Mouse (Mus musculus) left cerebral cortex, postnatal 14 days (tissue): ENCODE measurements around the gene Rnf167. TPM values are rescaled to one million over a fixed set of nuclear protein-coding genes. Genes with fewer than 3 reads are reported as not detected.

Source experiments
- DNase-seq, 2 experiments: peaks; one replicate each; pipeline ENCODE4 v3.0.0; 2021 to 2022; ENCODE audit warnings: low spot score in 2 of 2, mixed read lengths in 1 of 2
- intact Hi-C: fragments of 180-260 bp; cut with DNase I; formaldehyde crosslinking; loops from one replicate; pipeline ENCODE4 v1.15.1; 2025
- total RNA-seq, 2 experiments: library from RNA; stranded (reverse); gene quantifications; 2 replicates each; pipeline ENCODE4 v1.2.3; 2021

Rnf167 gene
- total RNA-seq, 2 experiments from 2014 or later, result 67.3 to 69.1 TPM

GRCm38 (mm10) chr11:70668335-70668770 lies 21.3 kb downstream of the Rnf167 start:
- DNase-seq, result no peak
- intact Hi-C loops, result loop anchor here (2.0 kb wide), 1 partner anchor 14 kb away; the partner anchor contains the start of gene Pfn1

- DNase-seq, result peak; percentile 98 to 99
- intact Hi-C loops, result loop anchor here (2.0 kb wide), 1 partner anchor 14 kb away; the partner anchor contains the start of gene Pfn1
Observed at GRCm38 (mm10) chr11:70668771-70669505, 21.9 kb downstream of the Rnf167 start, which contains the start of gene Spag7. TSS of gene Spag7 (minus strand) at chr11:70669416.

- DNase-seq, result peak; percentile 72
- intact Hi-C loops, result loop anchor here (2.0 kb wide), 1 partner anchor 15 kb away; the partner anchor contains the start of gene Pfn1
Observed at GRCm38 (mm10) chr11:70669582-70670345, 22.7 kb downstream of the Rnf167 start.

GRCm38 (mm10) chr11:70670483-70670882 lies 23.4 kb downstream of the Rnf167 start:
- intact Hi-C loops, result no loop called here
- DNase-seq, result no peak

DNA sequence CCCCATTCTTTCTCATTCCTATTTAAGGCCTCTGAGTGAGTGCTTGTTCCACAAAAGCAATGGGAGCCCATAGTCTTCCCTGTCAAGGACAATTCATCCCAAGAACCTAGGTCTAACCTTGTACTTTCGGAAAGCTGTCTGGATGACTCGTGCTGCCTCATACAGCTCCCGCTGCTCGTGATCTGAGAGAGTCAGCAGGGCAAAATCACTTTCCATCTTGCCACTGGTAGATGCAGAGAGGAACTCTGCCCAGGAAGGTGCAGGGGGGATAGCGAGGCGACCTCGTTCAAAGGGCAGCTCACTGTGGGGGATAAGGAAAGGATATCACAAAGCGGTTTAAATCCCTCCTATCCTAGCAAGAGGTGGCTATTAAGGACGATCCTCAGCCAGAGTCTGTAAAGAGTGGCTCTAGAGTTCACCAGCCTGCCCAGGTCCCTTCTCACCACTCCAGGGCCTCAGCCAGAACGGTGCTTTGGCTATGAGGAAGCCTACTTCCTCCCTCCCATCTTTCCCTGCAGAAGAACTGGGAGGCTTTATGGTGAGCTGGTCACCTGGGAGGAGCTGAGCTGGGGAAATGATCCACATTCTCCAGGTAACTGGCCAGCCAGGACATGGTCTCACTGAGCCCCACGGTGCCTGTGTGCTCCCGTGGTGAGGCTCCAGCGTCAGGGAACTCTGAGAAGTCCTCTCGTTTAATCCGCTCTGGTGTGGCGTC lies 24.5 kb downstream of the Rnf167 start:
- DNase-seq, result no peak
- intact Hi-C loops, result no loop called here

GRCm38 (mm10) chr11:70674014-70674413 lies 27.0 kb downstream of the Rnf167 start:
- intact Hi-C loops, result no loop called here
- DNase-seq, result no peak

- intact Hi-C loops, result no loop called here
- peak in 1 of 2 experiments; percentile 35 for DNase-seq
Observed at GRCm38 (mm10) chr11:70674501-70674900, 27.5 kb downstream of the Rnf167 start.

DNA sequence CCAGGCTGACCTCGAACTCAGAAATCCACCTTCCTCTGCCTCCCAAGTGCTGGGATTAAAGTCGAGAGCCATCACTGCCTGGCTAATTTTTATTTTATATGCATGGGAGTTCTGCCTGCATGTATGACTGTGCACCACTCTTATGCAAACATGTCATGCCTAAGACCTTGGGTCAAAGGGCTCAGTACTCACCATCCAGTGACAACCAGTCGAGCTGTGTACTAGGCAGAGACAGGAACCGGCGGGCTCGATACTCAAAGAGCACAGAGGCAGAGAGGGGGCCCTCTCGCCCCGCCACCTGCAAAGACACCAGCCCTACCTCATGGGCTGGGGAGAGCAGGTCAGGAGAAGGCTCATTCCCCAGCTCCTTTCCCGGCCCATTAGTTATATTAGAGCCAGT lies 31.1 kb downstream of the Rnf167 start:
- intact Hi-C loops, result no loop called here
- DNase-seq, result no peak

- no peak for DNase-seq
- intact Hi-C loops, result no loop called here
Observed at GRCm38 (mm10) chr11:70678576-70678975, 31.5 kb downstream of the Rnf167 start.

DNA sequence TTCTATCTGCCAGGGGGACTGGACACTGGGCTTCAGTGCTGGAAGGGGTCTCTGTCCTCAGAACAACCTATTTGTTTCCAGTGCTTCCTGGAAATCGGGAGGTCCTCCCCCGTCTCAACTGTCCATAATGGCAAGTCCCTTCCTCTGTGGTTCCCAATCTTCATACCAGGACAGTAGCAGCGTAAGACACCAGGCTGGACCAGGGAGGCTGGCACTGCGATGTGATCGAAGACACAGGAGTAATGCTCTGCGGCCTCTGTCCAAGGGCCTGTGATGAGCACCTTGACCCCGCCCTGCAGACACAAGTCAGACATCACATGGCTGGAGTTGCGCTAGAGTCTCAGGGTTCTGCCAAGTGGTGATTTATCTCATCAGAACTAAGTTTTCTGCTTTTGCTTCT lies 32.3 kb downstream of the Rnf167 start:
- DNase-seq, result no peak
- intact Hi-C loops, result no loop called here

GRCm38 (mm10) chr11:70679894-70680293 lies 32.9 kb downstream of the Rnf167 start:
- DNase-seq, result peak; percentile 31 to 44

GRCm38 (mm10) chr11:70681170-70681569 lies 34.1 kb downstream of the Rnf167 start:
- intact Hi-C loops, result loop anchor here (5.0 kb wide), 1 partner anchor 76 kb away; no protein-coding TSS in a partner anchor

More at GRCm38 (mm10) chr11:70679894-70680293, 32.9 kb downstream of the Rnf167 start:
- intact Hi-C loops, result loop anchor here (5.0 kb wide), 1 partner anchor 77 kb away; no protein-coding TSS in a partner anchor

GRCm38 (mm10) chr11:70681897-70682581 lies 35.0 kb downstream of the Rnf167 start:
- DNase-seq, result peak; percentile 64 to 93
- intact Hi-C loops, result loop anchor here (5.0 kb wide), 1 partner anchor 75 kb away; no protein-coding TSS in a partner anchor

More at GRCm38 (mm10) chr11:70681170-70681569, 34.1 kb downstream of the Rnf167 start:
- DNase-seq, result no peak

DNA sequence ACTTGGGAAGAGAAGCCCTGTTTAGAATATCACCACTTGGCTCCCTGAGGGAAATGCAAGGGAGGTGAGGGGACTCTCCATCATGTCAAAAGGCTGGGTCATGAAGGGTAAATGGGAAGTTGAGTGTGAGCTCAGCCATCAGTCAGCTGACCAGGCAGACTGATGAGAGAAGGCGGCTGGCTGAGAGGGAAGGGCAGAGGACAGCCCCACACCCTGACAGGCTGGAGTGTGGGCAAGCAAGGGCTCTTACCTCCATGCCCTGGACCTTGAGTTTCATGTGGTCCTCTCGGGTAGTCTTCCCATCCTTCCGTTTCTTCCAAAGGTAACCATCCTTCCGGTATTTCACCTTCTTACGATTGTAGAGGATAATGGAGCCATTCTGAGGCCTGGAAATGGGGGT lies 36.6 kb downstream of the Rnf167 start:
- DNase-seq, result no peak
- intact Hi-C loops, result loop anchor here (5.0 kb wide), 1 partner anchor 74 kb away; no protein-coding TSS in a partner anchor

DNA sequence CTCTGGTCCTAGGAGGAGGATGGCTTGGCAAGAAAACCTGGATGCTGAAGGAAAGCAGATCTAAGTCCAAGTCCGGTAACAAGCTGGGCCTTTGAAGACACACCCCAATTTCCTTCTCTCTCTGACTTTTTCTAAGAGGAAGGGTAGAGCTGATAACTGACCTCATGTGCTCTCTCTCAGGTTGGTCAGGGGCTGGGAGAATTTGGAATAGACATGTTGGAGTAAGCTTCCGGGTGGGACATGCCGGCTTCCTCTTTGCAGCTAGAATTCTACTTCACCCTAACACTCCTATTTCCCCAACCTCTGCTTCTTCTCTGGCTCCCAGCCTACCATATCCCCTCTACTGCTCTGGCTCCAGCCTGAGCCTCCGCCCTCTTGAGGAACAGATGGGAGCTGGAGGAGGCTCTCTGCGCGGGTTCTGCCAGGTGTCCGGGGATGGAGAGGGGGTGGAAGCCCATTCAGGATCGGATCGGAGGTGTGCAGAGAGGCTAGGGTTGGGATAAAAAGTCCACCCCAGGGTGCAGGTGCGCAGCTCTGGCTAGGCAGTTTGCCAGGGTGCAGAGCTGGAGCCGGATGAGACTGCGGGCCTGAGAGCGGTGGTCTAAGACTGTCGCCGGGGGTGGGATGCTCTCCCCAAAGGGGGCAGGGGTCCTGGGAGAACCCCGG lies 40.0 kb downstream of the Rnf167 start:
- intact Hi-C loops, result loop anchor here (5.0 kb wide), 1 partner anchor 45 kb away; no protein-coding TSS in a partner anchor
- DNase-seq, result peak; percentile 61 to 65

GRCm38 (mm10) chr11:70687601-70688199 lies 40.7 kb downstream of the Rnf167 start, which contains the start of gene Camta2:
TSS of gene Camta2 (minus strand) at chr11:70688105.
- intact Hi-C loops, result loop anchor here (5.0 kb wide), 1 partner anchor 45 kb away; no protein-coding TSS in a partner anchor
- peak; percentile 76 to 84 for DNase-seq

- intact Hi-C loops, result loop anchor here (5.0 kb wide), 1 partner anchor 44 kb away; no protein-coding TSS in a partner anchor
- DNase-seq, result no peak
Observed at GRCm38 (mm10) chr11:70688372-70688771, 41.3 kb downstream of the Rnf167 start.
